Mouse (Mus musculus): ENCODE measurements around the gene Fbln1. TPM values are rescaled to one million over a fixed set of nuclear protein-coding genes. Genes with fewer than 3 reads are reported as not detected.

Fbln1 gene
- polyA plus RNA-seq, 1 experiment from 2014 or later = 60.2 TPM

DNA sequence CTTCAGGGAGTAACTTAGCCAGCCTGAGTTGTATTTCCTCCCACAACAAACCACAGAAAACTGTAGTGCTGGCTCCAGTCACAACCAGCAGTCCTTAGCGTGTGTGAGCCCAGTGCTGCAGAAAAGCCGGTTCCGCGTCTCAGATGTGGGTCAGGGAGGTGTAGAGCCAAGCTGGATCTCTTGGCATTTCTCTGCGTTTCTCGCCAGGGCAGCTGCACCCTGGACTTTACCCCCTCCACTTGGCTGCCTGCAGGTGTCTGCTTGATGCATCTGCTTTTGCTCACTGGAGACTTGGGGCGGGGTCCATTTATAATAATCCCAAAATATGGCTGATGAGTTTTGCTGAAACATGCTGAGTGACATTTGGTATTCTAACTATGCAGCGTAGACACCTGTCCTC lies 71.5 kb downstream of the Fbln1 start:
- ATAC-seq (replicated peaks; ENCODE audit: low FRiP score) = no peak

DNA sequence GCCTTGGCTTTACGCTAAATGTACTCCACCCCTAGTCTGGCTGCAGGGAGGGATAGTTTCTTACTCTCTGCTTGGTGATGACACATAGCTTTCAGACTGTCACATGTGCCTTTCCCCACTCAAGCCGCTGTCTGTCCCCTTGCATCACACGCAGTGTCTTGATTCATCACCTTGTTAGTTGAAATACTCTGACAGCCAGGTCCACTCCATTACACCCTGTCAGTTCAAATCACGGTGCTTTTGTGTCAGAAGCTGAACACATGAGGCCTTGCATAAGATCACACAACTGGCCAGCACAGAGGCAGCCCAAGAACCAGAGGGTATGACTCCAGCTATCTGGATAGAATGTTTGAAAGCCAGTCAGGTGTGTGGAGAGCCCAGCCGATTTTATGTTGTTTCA lies 73.2 kb downstream of the Fbln1 start:
- no peak for DNase-seq (ENCODE audit: low spot score)
- WGBS = 86% methylated on average over 5 of the region's 5 CpGs
- no peak overlapping the region for H3K4me3 ChIP-seq (ENCODE audit: low read depth, low read length)

More for the DNA sequence above, 71.5 kb downstream of the Fbln1 start:
- H3K9ac ChIP-seq (ENCODE audit: low read depth, low read length) = no peak overlapping the region
- no peak overlapping the region for H3K27ac ChIP-seq (ENCODE audit: low read depth, low read length)
- H3K4me2 ChIP-seq = no peak overlapping the region
- 87% methylated on average over 8 of the region's 8 CpGs for WGBS
- no peak for DNase-seq (ENCODE audit: low spot score)
- H3K36me3 ChIP-seq (ENCODE audit: control insufficient read depth, insufficient read depth, low read length) = no peaks in the 10 kb centered on the region
- H3K4me3 ChIP-seq (ENCODE audit: low read depth, low read length) = no peak overlapping the region
- no peaks in the 10 kb centered on the region for H3K9me3 ChIP-seq (ENCODE audit: control insufficient read depth, low read length)
- H3K4me1 ChIP-seq (replicated peaks; ENCODE audit: control insufficient read depth, insufficient read depth, low read length) = no peaks in the 10 kb centered on the region
- H3K27me3 ChIP-seq (replicated peaks; ENCODE audit: control insufficient read depth, insufficient read depth, low read length) = no peaks in the 10 kb centered on the region

DNA sequence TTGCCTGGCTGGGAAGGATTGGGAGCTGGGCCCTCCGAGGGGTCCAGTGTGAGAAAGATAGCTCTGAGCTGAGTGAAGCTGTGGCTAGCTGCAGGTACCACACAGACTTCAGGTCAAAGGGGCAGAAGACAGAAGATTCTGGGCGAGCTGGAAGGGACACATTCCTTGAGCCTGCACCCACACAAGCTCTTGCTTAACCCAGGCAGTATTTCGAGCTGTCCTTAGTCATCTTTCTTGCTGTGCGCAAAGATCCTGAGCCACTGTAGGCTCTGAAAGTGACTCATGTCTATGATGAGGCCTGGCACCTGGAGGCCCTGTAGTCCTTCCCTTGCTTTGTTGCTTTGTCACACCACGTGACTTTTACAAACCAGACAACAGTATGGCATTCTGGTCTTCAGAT lies 76.3 kb downstream of the Fbln1 start:
- Histone ChIP-seq H3K4me2 (no peak overlapping the region), H3K4me3 (ENCODE audit: low read depth, low read length) (no peak overlapping the region), H3K27ac (ENCODE audit: low read depth, low read length) (no peak overlapping the region), H3K27me3 (replicated peaks; ENCODE audit: control insufficient read depth, insufficient read depth, low read length) (no peaks in the 10 kb centered on the region), H3K36me3 (ENCODE audit: control insufficient read depth, insufficient read depth, low read length) (no peaks in the 10 kb centered on the region), H3K4me1 (replicated peaks; ENCODE audit: control insufficient read depth, insufficient read depth, low read length) (no peaks in the 10 kb centered on the region), H3K9ac (ENCODE audit: low read depth, low read length) (no peak overlapping the region), H3K9me3 (ENCODE audit: control insufficient read depth, low read length) (no peaks in the 10 kb centered on the region)
- WGBS = 71% methylated on average over 5 of the region's 5 CpGs
- no peak for ATAC-seq (replicated peaks; ENCODE audit: low FRiP score)
- no peak for DNase-seq (ENCODE audit: low spot score)

More for the DNA sequence above, 73.2 kb downstream of the Fbln1 start:
- no peak for ATAC-seq (replicated peaks; ENCODE audit: low FRiP score)
- Histone ChIP-seq H3K9ac (ENCODE audit: low read depth, low read length) (no peak overlapping the region), H3K36me3 (ENCODE audit: control insufficient read depth, insufficient read depth, low read length) (no peaks in the 10 kb centered on the region), H3K4me1 (replicated peaks; ENCODE audit: control insufficient read depth, insufficient read depth, low read length) (no peaks in the 10 kb centered on the region), H3K27ac (ENCODE audit: low read depth, low read length) (no peak overlapping the region), H3K9me3 (ENCODE audit: control insufficient read depth, low read length) (no peaks in the 10 kb centered on the region), H3K4me2 (no peak overlapping the region), H3K27me3 (replicated peaks; ENCODE audit: control insufficient read depth, insufficient read depth, low read length) (no peaks in the 10 kb centered on the region)

DNA sequence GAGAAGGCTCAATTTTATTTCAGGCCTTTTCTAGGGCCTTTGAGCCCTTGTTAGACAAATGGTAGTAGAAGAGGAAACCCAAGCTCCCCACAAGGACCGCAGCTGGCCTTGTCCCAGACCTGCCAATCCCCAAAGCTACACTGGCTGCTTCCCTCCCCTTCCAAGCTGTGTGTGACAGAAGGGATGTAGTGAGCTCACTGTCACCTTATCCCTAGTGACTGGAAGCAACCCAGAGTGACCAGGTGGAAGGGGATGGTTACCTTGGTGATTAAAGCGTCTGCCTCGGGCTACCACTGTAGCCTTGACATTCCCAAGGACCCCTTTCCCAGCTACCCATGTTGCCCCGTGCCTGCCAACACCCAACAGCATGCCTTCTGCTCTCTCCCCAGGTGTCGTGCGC lies 78.9 kb downstream of the Fbln1 start:
- no peak overlapping the region for H3K27ac ChIP-seq (ENCODE audit: low read depth, low read length)
- no peaks in the 10 kb centered on the region for H3K9me3 ChIP-seq (ENCODE audit: control insufficient read depth, low read length)
- H3K4me1 ChIP-seq (replicated peaks; ENCODE audit: control insufficient read depth, insufficient read depth, low read length) = no peaks in the 10 kb centered on the region
- H3K9ac ChIP-seq (ENCODE audit: low read depth, low read length) = no peak overlapping the region
- no peak overlapping the region for H3K4me3 ChIP-seq (ENCODE audit: low read depth, low read length)
- ATAC-seq (replicated peaks; ENCODE audit: low FRiP score) (no peak), DNase-seq (ENCODE audit: low spot score) (no peak)
- no peaks in the 10 kb centered on the region for H3K27me3 ChIP-seq (replicated peaks; ENCODE audit: control insufficient read depth, insufficient read depth, low read length)
- H3K36me3 ChIP-seq (ENCODE audit: control insufficient read depth, insufficient read depth, low read length) = no peaks in the 10 kb centered on the region
- 93% methylated on average over 6 of the region's 6 CpGs for WGBS
- H3K4me2 ChIP-seq = no peak overlapping the region

DNA sequence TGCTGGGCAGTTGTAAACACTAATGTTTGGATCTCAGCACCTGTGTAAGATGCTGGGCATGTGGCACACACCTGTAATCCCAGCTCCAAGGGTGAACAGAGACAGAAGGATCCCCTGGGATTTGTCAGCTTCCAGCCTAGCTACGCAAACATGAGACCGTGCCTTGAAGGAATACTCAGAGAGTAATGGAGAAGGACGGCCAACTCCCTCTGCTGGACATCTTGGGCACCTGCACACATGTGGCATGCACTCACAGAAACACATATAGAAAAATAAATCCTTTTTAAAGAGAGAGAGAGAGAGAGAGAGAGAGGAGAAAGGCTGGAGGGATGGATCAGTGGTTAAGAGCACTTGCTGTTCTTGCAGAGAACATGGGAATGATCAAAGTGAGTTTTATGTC lies 88.9 kb downstream of the Fbln1 start:
- Histone ChIP-seq H3K4me1 (replicated peaks; ENCODE audit: control insufficient read depth, insufficient read depth, low read length) (peaks cover 2% of the 10 kb centered on the region; the same call in 1 of the 2 replicates), H3K27me3 (replicated peaks; ENCODE audit: control insufficient read depth, insufficient read depth, low read length) (no peaks in the 10 kb centered on the region), H3K36me3 (ENCODE audit: control insufficient read depth, insufficient read depth, low read length) (no peaks in the 10 kb centered on the region), H3K9ac (ENCODE audit: low read depth, low read length) (no peak overlapping the region), H3K27ac (ENCODE audit: low read depth, low read length) (no peak overlapping the region), H3K4me2 (no peak overlapping the region), H3K9me3 (ENCODE audit: control insufficient read depth, low read length) (no peaks in the 10 kb centered on the region), H3K4me3 (ENCODE audit: low read depth, low read length) (no peak overlapping the region)
- WGBS = 75% methylated on average over 3 of the region's 3 CpGs
- DNase-seq (ENCODE audit: low spot score) (no peak), ATAC-seq (replicated peaks; ENCODE audit: low FRiP score) (no peak)

DNA sequence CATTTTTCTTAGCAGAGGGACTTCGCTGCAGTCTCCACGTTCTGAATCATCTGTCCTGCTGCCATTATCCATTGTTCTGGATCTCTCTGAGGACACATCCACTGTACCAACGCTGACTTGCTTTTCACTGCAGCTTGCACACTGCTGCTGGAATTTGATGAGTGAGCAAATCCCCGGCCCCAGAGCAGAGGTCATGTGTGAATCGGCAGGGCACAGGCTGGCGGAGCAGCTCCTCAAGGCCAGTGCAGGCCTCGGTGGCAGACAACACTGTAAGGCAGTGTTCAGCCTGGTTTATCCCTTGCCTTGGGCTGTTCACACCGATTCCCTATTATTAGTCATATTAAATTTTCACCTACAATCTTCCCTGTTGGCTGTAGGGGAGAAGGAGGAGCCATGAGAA lies 89.8 kb downstream of the Fbln1 start:
- 63% methylated on average over 8 of the region's 8 CpGs for WGBS
- Histone ChIP-seq H3K4me3 (ENCODE audit: low read depth, low read length) (no peak overlapping the region), H3K9ac (ENCODE audit: low read depth, low read length) (no peak overlapping the region), H3K4me2 (no peak overlapping the region), H3K36me3 (ENCODE audit: control insufficient read depth, insufficient read depth, low read length) (no peaks in the 10 kb centered on the region), H3K4me1 (replicated peaks; ENCODE audit: control insufficient read depth, insufficient read depth, low read length) (peaks cover 2% of the 10 kb centered on the region; the same call in 1 of the 2 replicates), H3K27ac (ENCODE audit: low read depth, low read length) (no peak overlapping the region), H3K27me3 (replicated peaks; ENCODE audit: control insufficient read depth, insufficient read depth, low read length) (no peaks in the 10 kb centered on the region), H3K9me3 (ENCODE audit: control insufficient read depth, low read length) (no peaks in the 10 kb centered on the region)
- ATAC-seq (replicated peaks; ENCODE audit: low FRiP score) (no peak), DNase-seq (ENCODE audit: low spot score) (no peak)

DNA sequence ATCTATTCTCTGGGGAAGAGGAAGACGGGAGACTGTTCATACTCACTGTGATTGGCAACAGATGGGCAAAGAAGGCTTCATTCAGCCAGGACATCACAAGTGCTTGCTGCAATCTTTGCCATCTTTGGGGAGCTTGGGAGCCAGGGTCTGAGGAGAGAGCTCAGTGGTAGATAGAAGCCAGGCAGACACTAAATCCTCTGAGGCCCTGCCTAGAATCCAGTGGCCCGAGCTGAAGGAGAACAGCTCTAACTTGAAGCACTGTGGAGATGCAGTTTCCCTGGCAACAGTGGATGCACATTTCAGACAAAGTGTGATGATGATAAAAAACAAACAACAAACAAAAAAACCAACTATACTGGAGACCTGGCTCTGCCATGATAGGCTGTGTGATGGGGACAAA lies 90.2 kb downstream of the Fbln1 start:
- Histone ChIP-seq H3K27ac (ENCODE audit: low read depth, low read length) (no peak overlapping the region), H3K4me1 (replicated peaks; ENCODE audit: control insufficient read depth, insufficient read depth, low read length) (peaks cover 2% of the 10 kb centered on the region; the same call in 1 of the 2 replicates), H3K9ac (ENCODE audit: low read depth, low read length) (no peak overlapping the region), H3K27me3 (replicated peaks; ENCODE audit: control insufficient read depth, insufficient read depth, low read length) (no peaks in the 10 kb centered on the region), H3K4me3 (ENCODE audit: low read depth, low read length) (no peak overlapping the region), H3K36me3 (ENCODE audit: control insufficient read depth, insufficient read depth, low read length) (no peaks in the 10 kb centered on the region), H3K4me2 (no peak overlapping the region), H3K9me3 (ENCODE audit: control insufficient read depth, low read length) (no peaks in the 10 kb centered on the region)
- WGBS = 62% methylated on average over 2 of the region's 2 CpGs
- ATAC-seq (replicated peaks; ENCODE audit: low FRiP score) = no peak
- DNase-seq (ENCODE audit: low spot score) = no peak

DNA sequence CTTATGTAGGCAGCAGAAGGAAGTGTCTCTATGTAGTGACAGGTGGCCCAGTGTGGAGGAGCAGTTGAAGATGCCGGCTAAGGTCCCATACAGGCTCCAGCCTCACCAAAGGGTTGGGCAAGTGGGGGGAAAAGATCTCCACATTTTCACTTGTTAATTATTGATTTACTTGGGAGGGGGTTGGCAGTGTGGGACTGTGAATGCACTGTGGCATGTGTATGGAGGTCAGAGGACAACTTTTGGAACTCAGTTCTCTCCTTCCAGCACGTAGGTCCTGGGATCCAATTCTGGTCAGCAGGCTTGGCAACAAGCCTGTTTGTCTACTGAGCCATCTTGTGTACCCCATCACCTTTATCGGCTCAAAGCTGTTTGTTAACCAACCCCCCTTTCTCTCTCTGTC lies 90.8 kb downstream of the Fbln1 start:
- peaks cover 2% of the 10 kb centered on the region; the same call in 1 of the 2 replicates for H3K4me1 ChIP-seq (replicated peaks; ENCODE audit: control insufficient read depth, insufficient read depth, low read length)
- no peak overlapping the region for H3K27ac ChIP-seq (ENCODE audit: low read depth, low read length)
- no peak overlapping the region for H3K9ac ChIP-seq (ENCODE audit: low read depth, low read length)
- 69% methylated on average over 3 of the region's 3 CpGs for WGBS
- no peak for ATAC-seq (replicated peaks; ENCODE audit: low FRiP score)
- no peak overlapping the region for H3K4me2 ChIP-seq
- H3K9me3 ChIP-seq (ENCODE audit: control insufficient read depth, low read length) = no peaks in the 10 kb centered on the region
- H3K4me3 ChIP-seq (ENCODE audit: low read depth, low read length) = no peak overlapping the region
- DNase-seq (ENCODE audit: low spot score) = no peak
- no peaks in the 10 kb centered on the region for H3K27me3 ChIP-seq (replicated peaks; ENCODE audit: control insufficient read depth, insufficient read depth, low read length)
- no peaks in the 10 kb centered on the region for H3K36me3 ChIP-seq (ENCODE audit: control insufficient read depth, insufficient read depth, low read length)

DNA sequence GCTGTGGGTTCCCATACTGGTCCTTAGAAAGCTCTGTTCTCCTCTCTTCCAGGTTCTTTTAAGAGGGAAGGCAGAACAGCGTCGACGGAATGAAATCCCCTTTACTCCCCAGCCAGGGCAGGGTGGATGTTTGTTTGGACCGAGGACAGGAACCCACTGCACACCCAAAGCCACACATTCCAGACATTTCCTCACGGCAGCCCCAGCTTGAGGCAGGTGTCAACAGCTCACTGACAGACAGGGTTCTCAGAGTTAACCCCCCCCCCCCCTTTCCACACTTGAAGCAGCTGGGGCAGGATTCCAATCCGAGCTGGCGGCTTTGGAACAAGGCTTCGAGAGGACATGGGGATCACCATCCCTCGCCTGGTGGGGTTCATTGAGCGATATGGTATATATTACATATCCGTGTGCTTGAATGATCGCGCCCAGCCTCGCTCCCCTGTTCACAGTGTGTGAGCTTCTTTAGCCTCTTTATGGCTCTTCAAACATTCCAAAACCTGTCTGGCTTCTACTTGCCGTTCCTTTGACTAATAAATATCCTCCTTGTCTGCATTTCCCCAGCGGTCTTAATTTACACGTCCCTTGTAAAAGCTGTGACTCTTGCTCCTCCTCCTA lies 92.5 kb downstream of the Fbln1 start:
- peaks cover 2% of the 10 kb centered on the region; the same call in 1 of the 2 replicates for H3K4me1 ChIP-seq (replicated peaks; ENCODE audit: control insufficient read depth, insufficient read depth, low read length)
- 53% methylated on average over 17 of the region's 17 CpGs for WGBS
- H3K4me2 ChIP-seq = no peak overlapping the region
- no peak overlapping the region for H3K4me3 ChIP-seq (ENCODE audit: low read depth, low read length)
- no peak overlapping the region for H3K9ac ChIP-seq (ENCODE audit: low read depth, low read length)
- DNase-seq (ENCODE audit: low spot score) = no peak
- no peaks in the 10 kb centered on the region for H3K9me3 ChIP-seq (ENCODE audit: control insufficient read depth, low read length)
- no peak overlapping the region for H3K27ac ChIP-seq (ENCODE audit: low read depth, low read length)
- no peak for ATAC-seq (replicated peaks; ENCODE audit: low FRiP score)
- no peaks in the 10 kb centered on the region for H3K36me3 ChIP-seq (ENCODE audit: control insufficient read depth, insufficient read depth, low read length)
- H3K27me3 ChIP-seq (replicated peaks; ENCODE audit: control insufficient read depth, insufficient read depth, low read length) = no peaks in the 10 kb centered on the region

Data from liver, embryonic 11.5 days (tissue).